Mouse (Mus musculus): ENCODE data around the gene Alppl2. TPM values are rescaled to one million over a fixed set of nuclear protein-coding genes. Genes with fewer than 3 reads are reported as not detected.

Gene Alppl2
- polyA plus RNA-seq, 1 experiment = not detected

DNA sequence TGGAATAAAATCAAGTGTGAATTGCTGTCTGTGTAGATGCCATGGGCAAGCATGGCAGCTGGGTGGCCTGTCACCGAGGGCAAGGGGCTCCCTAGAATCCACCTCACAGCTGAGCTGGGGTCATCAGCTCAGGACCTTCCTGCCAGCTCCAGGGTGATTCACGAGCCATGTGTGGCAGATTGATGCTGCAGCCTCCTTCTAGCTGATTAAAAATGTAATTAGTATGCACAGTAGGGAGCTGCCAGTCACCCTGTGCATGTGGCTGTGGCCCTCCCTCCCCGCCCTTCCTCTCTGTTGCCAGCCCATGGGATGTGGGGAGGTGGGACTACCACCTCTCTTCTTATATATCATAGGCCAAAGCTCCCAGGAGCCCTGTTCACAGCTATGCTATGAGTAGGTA, 39.7 kb downstream of the Alppl2 start:
- H3K4me3 ChIP-seq (ENCODE audit: low read depth, low read length) = no peak overlapping the region
- H3K9me3 ChIP-seq (replicated peaks; ENCODE audit: control insufficient read depth, insufficient read depth, low read length, poor library complexity, severe bottlenecking) = no peaks in the 10 kb centered on the region
- H3K9ac ChIP-seq (ENCODE audit: low read depth, poor library complexity, severe bottlenecking) = no peak overlapping the region
- no peaks in the 10 kb centered on the region for H3K4me1 ChIP-seq (ENCODE audit: control insufficient read depth, insufficient read depth, low read length)
- H3K36me3 ChIP-seq (ENCODE audit: control insufficient read depth, insufficient read depth, low read length, poor library complexity, severe bottlenecking) = no peaks in the 10 kb centered on the region
- no peak overlapping the region for H3K27ac ChIP-seq (ENCODE audit: insufficient read depth, low read length)
- H3K27me3 ChIP-seq (ENCODE audit: control insufficient read depth, insufficient read depth, low read length, poor library complexity, severe bottlenecking) = no peaks in the 10 kb centered on the region
- TF ChIP-seq EP300 (IDR thresholded peaks at IDR 0.05; ENCODE audit: insufficient read depth, low read depth, low read length) = no peak
- no peak for TF ChIP-seq CTCF (IDR thresholded peaks at IDR 0.05; ENCODE audit: low read depth, low read length)
- TF ChIP-seq POLR2A (IDR thresholded peaks at IDR 0.05; ENCODE audit: insufficient read depth, low read length) = no peak

DNA sequence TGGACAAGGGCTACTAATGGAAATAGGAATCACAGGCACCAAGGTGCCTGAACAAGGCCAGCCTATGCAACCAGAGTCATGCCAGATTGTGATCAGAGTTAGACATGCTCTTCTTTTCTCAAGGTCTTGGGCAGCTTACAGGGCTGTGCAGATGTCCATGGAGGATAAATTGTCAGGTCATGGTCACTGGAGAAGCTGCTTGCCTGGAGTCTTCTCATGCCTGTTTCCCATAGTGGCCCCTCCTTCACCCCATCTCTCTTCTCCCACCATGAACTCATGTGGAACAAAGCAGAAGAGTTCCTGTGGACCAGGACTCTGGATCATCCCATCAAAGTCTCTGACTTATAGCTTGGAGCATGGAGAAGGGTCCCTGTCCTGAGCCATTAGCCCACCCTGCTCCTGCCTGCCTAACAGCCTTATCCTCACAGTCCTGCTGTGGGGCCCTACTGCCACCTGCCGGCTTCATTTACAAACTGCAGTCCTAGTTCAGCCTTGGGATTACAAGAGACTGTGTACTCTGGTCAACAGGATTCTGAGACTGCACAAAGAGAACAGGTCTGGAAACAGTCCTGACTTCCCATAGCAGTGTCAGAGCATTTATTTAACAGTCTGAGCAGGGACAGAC, 47.8 kb downstream of the Alppl2 start:
- no peaks in the 10 kb centered on the region for H3K36me3 ChIP-seq (ENCODE audit: control insufficient read depth, insufficient read depth, low read length, poor library complexity, severe bottlenecking)
- TF ChIP-seq CTCF (IDR thresholded peaks at IDR 0.05; ENCODE audit: low read depth, low read length) (peak; percentile 92), EP300 (IDR thresholded peaks at IDR 0.05; ENCODE audit: insufficient read depth, low read depth, low read length) (no peak)
- no peak overlapping the region for H3K27ac ChIP-seq (ENCODE audit: insufficient read depth, low read length)
- H3K4me3 ChIP-seq (ENCODE audit: low read depth, low read length) = no peak overlapping the region
- H3K9ac ChIP-seq (ENCODE audit: low read depth, poor library complexity, severe bottlenecking) = no peak overlapping the region
- no peaks in the 10 kb centered on the region for H3K9me3 ChIP-seq (replicated peaks; ENCODE audit: control insufficient read depth, insufficient read depth, low read length, poor library complexity, severe bottlenecking)
- no peaks in the 10 kb centered on the region for H3K27me3 ChIP-seq (ENCODE audit: control insufficient read depth, insufficient read depth, low read length, poor library complexity, severe bottlenecking)
- H3K4me1 ChIP-seq (ENCODE audit: control insufficient read depth, insufficient read depth, low read length) = no peaks in the 10 kb centered on the region

DNA sequence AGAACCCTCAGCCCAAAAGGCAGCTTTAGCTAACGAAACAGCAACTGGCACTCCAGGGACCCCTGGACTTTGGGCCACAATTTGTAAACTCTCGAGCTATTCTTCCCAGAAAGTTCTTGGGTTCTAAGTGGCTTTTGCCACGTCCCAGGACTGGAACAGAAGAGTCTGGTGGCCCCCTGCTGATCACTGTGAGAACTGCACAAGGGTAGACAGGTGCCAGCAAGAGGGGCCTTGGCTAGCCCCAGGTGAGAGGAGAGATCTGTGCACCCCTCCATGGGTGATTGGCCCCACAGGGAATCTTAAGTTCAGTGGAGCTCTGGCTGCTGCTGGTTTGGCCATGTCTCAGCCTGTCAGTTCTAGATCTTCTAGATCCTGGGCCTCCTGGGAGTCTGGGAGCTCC, 48.6 kb downstream of the Alppl2 start:
- H3K27ac ChIP-seq (ENCODE audit: insufficient read depth, low read length) = no peak overlapping the region
- H3K36me3 ChIP-seq (ENCODE audit: control insufficient read depth, insufficient read depth, low read length, poor library complexity, severe bottlenecking) = no peaks in the 10 kb centered on the region
- H3K4me3 ChIP-seq (ENCODE audit: low read depth, low read length) = no peak overlapping the region
- no peaks in the 10 kb centered on the region for H3K27me3 ChIP-seq (ENCODE audit: control insufficient read depth, insufficient read depth, low read length, poor library complexity, severe bottlenecking)
- no peak overlapping the region for H3K9ac ChIP-seq (ENCODE audit: low read depth, poor library complexity, severe bottlenecking)
- TF ChIP-seq CTCF (IDR thresholded peaks at IDR 0.05; ENCODE audit: low read depth, low read length) (peak; percentile 54), EP300 (IDR thresholded peaks at IDR 0.05; ENCODE audit: insufficient read depth, low read depth, low read length) (no peak)
- H3K9me3 ChIP-seq (replicated peaks; ENCODE audit: control insufficient read depth, insufficient read depth, low read length, poor library complexity, severe bottlenecking) = no peaks in the 10 kb centered on the region
- H3K4me1 ChIP-seq (ENCODE audit: control insufficient read depth, insufficient read depth, low read length) = no peaks in the 10 kb centered on the region

DNA sequence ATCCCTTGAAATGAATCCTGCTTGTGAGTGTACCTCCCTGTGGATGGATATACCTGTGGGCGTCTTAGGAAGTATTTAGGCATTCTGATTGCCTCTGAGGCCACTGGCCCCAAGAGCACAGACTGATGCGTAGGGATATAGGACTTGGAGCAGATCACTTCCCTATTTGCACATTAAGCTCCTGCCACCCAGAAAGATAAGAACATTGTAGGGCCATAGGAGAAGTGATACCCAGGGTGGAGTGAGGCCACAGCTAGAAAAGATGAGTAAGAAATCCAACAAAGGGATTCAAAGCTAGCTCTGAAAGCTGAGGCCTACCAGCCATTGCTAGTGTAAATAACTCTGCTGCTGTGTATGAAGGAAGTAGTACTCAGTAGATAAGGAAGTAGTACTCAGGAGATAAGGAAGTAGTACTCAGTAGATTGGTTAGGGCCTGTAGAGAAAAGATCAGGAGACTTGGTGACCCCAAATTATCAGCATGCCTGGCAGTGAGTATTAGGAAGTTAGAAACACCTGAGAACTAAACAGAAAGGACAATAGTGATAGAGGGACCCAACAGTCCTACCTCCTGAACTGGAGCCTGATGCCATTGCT, 51.2 kb downstream of the Alppl2 start:
- Histone ChIP-seq H3K27me3 (ENCODE audit: control insufficient read depth, insufficient read depth, low read length, poor library complexity, severe bottlenecking) (no peaks in the 10 kb centered on the region), H3K9me3 (replicated peaks; ENCODE audit: control insufficient read depth, insufficient read depth, low read length, poor library complexity, severe bottlenecking) (no peaks in the 10 kb centered on the region), H3K4me1 (ENCODE audit: control insufficient read depth, insufficient read depth, low read length) (peaks cover 2% of the 10 kb centered on the region), H3K36me3 (ENCODE audit: control insufficient read depth, insufficient read depth, low read length, poor library complexity, severe bottlenecking) (no peaks in the 10 kb centered on the region), H3K27ac (ENCODE audit: insufficient read depth, low read length) (no peak overlapping the region), H3K9ac (ENCODE audit: low read depth, poor library complexity, severe bottlenecking) (no peak overlapping the region), H3K4me3 (ENCODE audit: low read depth, low read length) (no peak overlapping the region)
- TF ChIP-seq EP300 (IDR thresholded peaks at IDR 0.05; ENCODE audit: insufficient read depth, low read depth, low read length) (no peak), CTCF (IDR thresholded peaks at IDR 0.05; ENCODE audit: low read depth, low read length) (no peak), POLR2A (IDR thresholded peaks at IDR 0.05; ENCODE audit: insufficient read depth, low read length) (no peak)

Other genes with a start within 250 kb of the Alppl2 start
- gene Alpi, start 11.7 kb upstream of the Alppl2 start, polyA plus RNA-seq (2011; ENCODE audit: insufficient read depth, insufficient read length, low read depth, missing spikeins) = not detected in 2 replicates
- not detected in 2 replicates for gene Akp3, start 35.0 kb upstream of the Alppl2 start, polyA plus RNA-seq (2011; ENCODE audit: insufficient read depth, insufficient read length, low read depth, missing spikeins)
- gene Ecel1, start 66.6 kb upstream of the Alppl2 start, polyA plus RNA-seq (2011; ENCODE audit: insufficient read depth, insufficient read length, low read depth, missing spikeins) = 0.37 and 2.2 TPM in 2 replicates
- 0.27 TPM in 1 of 2 replicates, not detected in the other for gene Prss56, start 93.4 kb upstream of the Alppl2 start, polyA plus RNA-seq (2011; ENCODE audit: insufficient read depth, insufficient read length, low read depth, missing spikeins)
- not detected in 2 replicates for gene Chrnd, start 100.7 kb upstream of the Alppl2 start, polyA plus RNA-seq (2011; ENCODE audit: insufficient read depth, insufficient read length, low read depth, missing spikeins)
- gene Chrng, start 114.7 kb upstream of the Alppl2 start, polyA plus RNA-seq (2011; ENCODE audit: insufficient read depth, insufficient read length, low read depth, missing spikeins) = not detected in 2 replicates
- gene Eif4e2, start 124.0 kb upstream of the Alppl2 start, polyA plus RNA-seq (2011; ENCODE audit: insufficient read depth, insufficient read length, low read depth, missing spikeins) = 191 and 201 TPM in 2 replicates
- gene Efhd1, start 174.4 kb upstream of the Alppl2 start, polyA plus RNA-seq (2011; ENCODE audit: insufficient read depth, insufficient read length, low read depth, missing spikeins) = 1.9 and 2.2 TPM in 2 replicates
- 185 and 207 TPM in 2 replicates for gene Gigyf2, start 237.1 kb upstream of the Alppl2 start, polyA plus RNA-seq (2011; ENCODE audit: insufficient read depth, insufficient read length, low read depth, missing spikeins)

Measured in ES-Bruce4 (cell line).